Mouse (Mus musculus) spleen, adult 2 months (tissue): ENCODE measurements at regions not wholly inside any gene's neighbourhood (a gene's known extent, or its start where the extent isn't known, plus 50 kb on each side); places are given as distances from the start of the nearest gene placed in this dataset.

Experiments
- DNase-seq, 2 experiments: peaks; one replicate each; pipeline versions ENCODE4 v3.0.0 to v3.0.0-alpha.2; 2012 to 2021; ENCODE audit warnings: low spot score in 2 of 2, low read depth in 1 of 2
- H3K27ac ChIP-seq: fragments of 200-500 bp; 2 replicates; pipeline ENCODE4 v1.5.1; 2012; ENCODE audit warnings: low read length, inconsistent platforms; ENCODE audit not compliant: insufficient read depth
- H3K27me3 ChIP-seq: fragments of 200-500 bp; 2 replicates; pipeline ENCODE4 v1.6.1; 2012; ENCODE audit warnings: mild to moderate bottlenecking, moderate library complexity, low read length, inconsistent platforms; ENCODE audit not compliant: control insufficient read depth, insufficient read depth
- H3K36me3 ChIP-seq: fragments of 200-500 bp; 2 replicates; pipeline ENCODE4 v1.6.1; 2012; ENCODE audit warnings: mild to moderate bottlenecking, low read length, inconsistent platforms; ENCODE audit not compliant: control insufficient read depth, insufficient read depth
- H3K4me1 ChIP-seq: fragments of 200-500 bp; 2 replicates; pipeline ENCODE4 v1.6.1; 2011; ENCODE audit warnings: inconsistent platforms; ENCODE audit not compliant: control insufficient read depth, insufficient read depth, insufficient read length
- H3K4me3 ChIP-seq: fragments of 200-500 bp; 2 replicates; pipeline ENCODE4 v1.5.1; 2011; ENCODE audit warnings: mild to moderate bottlenecking, inconsistent platforms; ENCODE audit not compliant: insufficient read depth, insufficient read length; ENCODE audit errors: extremely low read depth
- CTCF ChIP-seq: fragments of 200-500 bp; IDR thresholded peaks from 2 replicates; pipeline ENCODE4 v1.5.1; 2011; ENCODE audit warnings: mild to moderate bottlenecking, inconsistent platforms; ENCODE audit not compliant: insufficient read depth, insufficient read length, insufficient replicate concordance; ENCODE audit errors: extremely low read depth
- POLR2A ChIP-seq: fragments of 200-500 bp; IDR thresholded peaks from 2 replicates; pipeline ENCODE4 v1.6.1; 2011; ENCODE audit warnings: low read depth, low read length, inconsistent platforms
- WGBS: fragments of 180-500 bp; shearing (Covaris S2); methylation state at CpG from one replicate; pipeline ENCODE4 v1.1.7; 2018; 5-methylcytosine and 5-hydroxymethylcytosine counted together

GRCm38 (mm10) chr9:14141321-14141720 is 133.5 kb upstream of the Sesn3 start:
- Histone ChIP-seq H3K36me3 (no peaks in the 10 kb centered on the region), H3K27me3 (no peaks in the 10 kb centered on the region), H3K27ac (no peak overlapping the region), H3K4me3 (no peak overlapping the region), H3K4me1 (no peaks in the 10 kb centered on the region; the same call in 1 of the 2 replicates)
- WGBS = 92% methylated on average over 4 of the region's 4 CpGs
- no peak for DNase-seq
- TF ChIP-seq CTCF (no peak), POLR2A (no peak)

- WGBS = 40% methylated on average over 2 of the region's 2 CpGs
- H3K36me3 ChIP-seq = no peaks in the 10 kb centered on the region
- peaks cover 6% of the 10 kb centered on the region; the same call in 1 of the 2 replicates for H3K4me1 ChIP-seq
- DNase-seq = no peak
- no peak overlapping the region for H3K27ac ChIP-seq
- TF ChIP-seq CTCF (no peak), POLR2A (no peak)
- no peaks in the 10 kb centered on the region for H3K27me3 ChIP-seq
- no peak overlapping the region for H3K4me3 ChIP-seq
These were observed 130.9 kb upstream of the Sesn3 start for GRCm38 (mm10) chr9:14143988-14144387.

DNA sequence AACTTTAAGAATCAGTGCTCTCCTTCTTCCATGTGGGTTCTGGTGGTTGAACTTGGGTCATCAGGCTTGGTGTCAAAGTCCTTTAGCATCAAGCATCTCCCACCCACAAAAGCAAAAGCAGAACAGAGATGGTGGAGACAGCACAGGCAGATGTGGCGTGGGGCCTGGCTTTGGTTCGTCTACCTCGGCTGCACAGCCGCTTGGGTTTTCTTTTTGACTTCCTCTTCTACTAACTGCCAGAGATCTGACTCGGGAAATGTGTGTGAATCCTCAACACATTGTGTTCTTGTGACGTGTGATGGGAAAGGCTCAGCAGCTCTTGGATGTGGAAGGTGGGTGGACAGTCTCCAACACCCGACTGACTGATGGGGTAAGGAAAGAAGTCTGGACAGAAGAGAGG is 127.8 kb upstream of the Sesn3 start:
- 21% methylated on average over 7 of the region's 7 CpGs for whole genome bisulfite sequencing
- TF ChIP-seq CTCF (no peak), POLR2A (no peak)
- peak; percentile 25 to 47 for DNase-seq
- Histone ChIP-seq H3K4me3 (no peak overlapping the region), H3K27ac (peak overlapping the region; percentile 27; the same call in 1 of the 2 replicates), H3K4me1 (peaks cover 6% of the 10 kb centered on the region; the same call in 1 of the 2 replicates), H3K36me3 (no peaks in the 10 kb centered on the region), H3K27me3 (no peaks in the 10 kb centered on the region)

DNA sequence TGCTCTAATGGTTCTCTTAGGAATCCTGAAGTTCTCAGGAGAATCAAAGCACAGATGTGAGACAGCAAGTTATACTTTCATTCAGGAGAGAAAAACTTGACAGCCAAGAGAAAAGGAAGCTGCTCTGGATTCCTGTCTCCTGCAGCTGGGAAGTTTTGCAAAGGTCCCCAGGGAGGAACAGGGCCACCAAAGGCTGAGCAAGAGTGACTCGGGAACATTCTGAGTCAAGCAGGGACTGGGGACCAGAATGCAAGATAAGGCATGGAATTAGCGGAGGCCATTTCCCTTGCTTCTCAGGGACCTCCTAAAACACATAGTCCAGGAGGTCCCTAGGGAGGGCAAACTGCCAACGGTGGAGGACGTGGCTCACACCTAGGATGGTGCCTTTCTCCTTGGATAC is 127.1 kb upstream of the Sesn3 start:
- Histone ChIP-seq H3K4me1 (peaks cover 6% of the 10 kb centered on the region; the same call in 1 of the 2 replicates), H3K27ac (no peak overlapping the region), H3K27me3 (no peaks in the 10 kb centered on the region), H3K36me3 (no peaks in the 10 kb centered on the region), H3K4me3 (no peak overlapping the region)
- TF ChIP-seq POLR2A = no peak
- TF ChIP-seq CTCF = no peak
- 47% methylated on average over 4 of the region's 4 CpGs for WGBS
- no peak for DNase-seq

GRCm38 (mm10) chr9:14150288-14150687 is 124.6 kb upstream of the Sesn3 start:
- TF ChIP-seq POLR2A (no peak), CTCF (no peak)
- WGBS = 90% methylated on average over 9 of the region's 9 CpGs

GRCm38 (mm10) chr9:14156967-14157366 is 117.9 kb upstream of the Sesn3 start:
- no peaks in the 10 kb centered on the region for H3K4me1 ChIP-seq
- no peak for DNase-seq
- TF ChIP-seq CTCF = no peak
- no peak for TF ChIP-seq POLR2A
- no peak overlapping the region for H3K4me3 ChIP-seq
- no peaks in the 10 kb centered on the region for H3K36me3 ChIP-seq
- WGBS = 81% methylated on average over 1 of the region's 1 CpGs
- H3K27ac ChIP-seq = no peak overlapping the region
- H3K27me3 ChIP-seq = no peaks in the 10 kb centered on the region

More at GRCm38 (mm10) chr9:14150288-14150687, 124.6 kb upstream of the Sesn3 start:
- DNase-seq = no peak
- Histone ChIP-seq H3K27me3 (no peaks in the 10 kb centered on the region), H3K4me3 (no peak overlapping the region), H3K4me1 (peaks cover 6% of the 10 kb centered on the region; the same call in 1 of the 2 replicates), H3K36me3 (no peaks in the 10 kb centered on the region), H3K27ac (no peak overlapping the region)

DNA sequence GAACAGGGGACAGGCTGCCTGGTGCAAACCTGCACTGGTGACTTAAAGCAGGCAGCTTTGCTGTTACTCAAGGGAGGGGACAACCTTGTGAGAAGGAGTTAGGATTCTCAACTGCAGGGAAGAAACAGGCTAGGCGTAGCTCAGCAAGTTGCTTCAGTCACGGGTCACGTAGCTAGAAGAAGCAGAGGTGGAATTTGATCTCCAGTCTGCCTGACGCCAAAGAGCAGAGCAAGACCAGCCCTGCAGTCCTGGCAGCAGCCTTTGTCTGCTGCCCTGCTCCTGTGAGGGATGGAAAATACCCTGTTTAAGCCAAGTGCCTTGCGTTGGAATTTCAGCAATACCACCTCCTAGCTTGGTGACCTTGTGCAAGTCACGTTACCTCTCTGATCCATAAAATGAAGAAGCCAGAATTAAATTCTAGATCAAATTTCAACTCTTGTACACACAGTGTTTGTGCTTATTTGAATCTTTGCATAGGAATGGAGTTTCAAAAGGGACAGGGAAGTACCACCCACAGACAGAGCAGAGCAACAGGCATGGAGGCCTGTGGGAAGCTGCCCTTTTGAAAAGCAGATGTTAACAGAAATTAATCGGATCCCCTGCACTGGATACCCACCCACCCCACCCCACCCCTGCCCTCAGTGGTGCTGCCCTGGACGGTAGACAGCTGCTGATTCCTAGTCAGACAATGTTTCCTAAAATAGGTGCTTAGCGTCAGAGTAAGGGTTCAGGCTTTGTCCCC is 116.6 kb upstream of the Sesn3 start:
- no peaks in the 10 kb centered on the region for H3K4me1 ChIP-seq
- 77% methylated on average over 9 of the region's 9 CpGs for WGBS
- no peaks in the 10 kb centered on the region for H3K27me3 ChIP-seq
- no peak for DNase-seq
- no peak for TF ChIP-seq CTCF
- TF ChIP-seq POLR2A = no peak
- no peaks in the 10 kb centered on the region for H3K36me3 ChIP-seq
- no peak overlapping the region for H3K4me3 ChIP-seq
- no peak overlapping the region for H3K27ac ChIP-seq
